Mouse (Mus musculus) ES-Bruce4 (cell line): ENCODE results near the gene Opalin.

Experiments used
- CTCF ChIP-seq: IDR thresholded peaks from one replicate; pipeline ENCODE4 v1.8.1; 2011; ENCODE audit warnings: low read depth, low read length
- POLR2A ChIP-seq: IDR thresholded peaks from one replicate; pipeline ENCODE4 v1.8.1; 2011; ENCODE audit warnings: low read length; ENCODE audit not compliant: insufficient read depth

DNA sequence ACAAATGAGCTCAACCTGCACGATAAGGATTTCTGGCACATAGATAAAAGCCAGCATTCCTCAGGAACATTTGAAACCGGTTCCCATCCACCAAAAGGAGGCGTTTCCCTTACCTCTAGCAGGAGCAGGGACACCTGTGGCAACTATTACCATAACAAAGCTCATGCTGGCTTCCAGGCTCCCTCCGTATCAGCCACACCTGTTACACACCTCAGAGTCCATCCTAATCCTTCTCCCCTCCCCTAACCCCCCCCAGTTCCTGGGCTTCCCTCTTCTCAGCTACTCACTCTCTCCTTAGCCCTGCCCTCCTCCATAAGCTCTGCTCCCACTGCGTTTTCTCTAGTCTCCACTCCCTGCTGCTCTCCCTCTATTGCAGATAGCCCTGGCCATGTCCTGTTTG lies 63.3 kb downstream of the Opalin start:
- TF ChIP-seq CTCF (no peak), POLR2A (no peak)
